Mouse (Mus musculus) liver, embryonic 14.5 days (tissue): ENCODE measurements at regions not wholly inside any gene's neighbourhood (a gene's known extent, or its start where the extent isn't known, plus 50 kb on each side); places are given as distances from the start of the nearest gene placed in this dataset.

Source experiments
- ATAC-seq: fragments of 200-750 bp; cut with Nextera tagmentation; 2 replicates; pipeline ENCODE4 v1.8.0; 2017; ENCODE audit warnings: moderate number of reproducible peaks, mild to moderate bottlenecking, moderate library complexity; ENCODE audit not compliant: insufficient read depth
- DNase-seq, 3 experiments: peaks; one replicate each; pipeline ENCODE4 v3.0.0-alpha.2; 2012 to 2013; ENCODE audit warnings: low read depth in 3 of 3, low spot score in 3 of 3
- H3K27ac ChIP-seq: fragments of 300-500 bp; sonication (generic); 2 replicates; pipeline ENCODE4 v1.5.1; 2014; ENCODE audit warnings: moderate library complexity, mild to moderate bottlenecking, control low read depth, inconsistent platforms
- H3K27me3 ChIP-seq: fragments of 300-500 bp; sonication (generic); 2 replicates; pipeline ENCODE4 v1.6.1; 2014; ENCODE audit warnings: mild to moderate bottlenecking, low read length, moderate library complexity; ENCODE audit not compliant: control insufficient read depth, insufficient read depth
- H3K36me3 ChIP-seq: fragments of 300-500 bp; sonication (generic); replicated peaks from 2 replicates; pipeline ENCODE4 v1.6.1; 2014; ENCODE audit warnings: low read depth; ENCODE audit not compliant: control insufficient read depth, insufficient read depth
- H3K4me1 ChIP-seq, 2 experiments: fragments of 200-500 bp in 1 of 2; fragments of 300-500 bp in 1 of 2; sonication (generic) in 1 of 2; replicated peaks; 2 replicates each; pipeline ENCODE4 v1.6.1; 2012 to 2014; ENCODE audit warnings: antibody characterized with exemption in 1 of 2, inconsistent platforms in 1 of 2, low read length in 1 of 2; ENCODE audit not compliant: control insufficient read depth in 2 of 2, insufficient read depth in 2 of 2
- H3K4me2 ChIP-seq: fragments of 300-500 bp; sonication (generic); 2 replicates; pipeline ENCODE4 v1.6.1; 2014; ENCODE audit warnings: low read depth, mild to moderate bottlenecking, control low read depth, moderate library complexity
- H3K4me3 ChIP-seq, 2 experiments: fragments of 200-500 bp in 1 of 2; fragments of 300-500 bp in 1 of 2; sonication (generic) in 1 of 2; 2 replicates each; pipeline ENCODE4 v1.5.1; 2012 to 2014; ENCODE audit warnings: low read depth in 2 of 2, low read length in 2 of 2, mild to moderate bottlenecking in 2 of 2, control low read depth in 1 of 2, inconsistent platforms in 1 of 2, moderate library complexity in 1 of 2; ENCODE audit not compliant: insufficient read depth in 1 of 2
- H3K9ac ChIP-seq: fragments of 300-500 bp; sonication (generic); replicated peaks from 2 replicates; pipeline ENCODE4 v1.6.1; 2014; ENCODE audit warnings: mild to moderate bottlenecking, control low read depth, moderate library complexity
- H3K9me3 ChIP-seq: fragments of 300-500 bp; sonication (generic); 2 replicates; pipeline ENCODE4 v1.6.1; 2016; ENCODE audit warnings: low read length, mixed read lengths; ENCODE audit not compliant: control insufficient read depth
- CTCF ChIP-seq: IDR thresholded peaks from 2 replicates; pipeline ENCODE4 v1.5.1; 2016; ENCODE audit warnings: antibody characterized with exemption, low read depth, control low read depth
- EP300 ChIP-seq: IDR thresholded peaks from 2 replicates; pipeline ENCODE4 v1.6.1; 2016; ENCODE audit warnings: antibody characterized with exemption, low read depth
- WGBS: fragments of 180-500 bp; shearing (Covaris S2); extraction: QIAGEN DNeasy Blood & Tissue Kit; methylation state at CpG from one replicate; pipeline ENCODE4 v1.1.7; 2014; ENCODE audit not compliant: insufficient replicate concordance; 5-methylcytosine and 5-hydroxymethylcytosine counted together

DNA sequence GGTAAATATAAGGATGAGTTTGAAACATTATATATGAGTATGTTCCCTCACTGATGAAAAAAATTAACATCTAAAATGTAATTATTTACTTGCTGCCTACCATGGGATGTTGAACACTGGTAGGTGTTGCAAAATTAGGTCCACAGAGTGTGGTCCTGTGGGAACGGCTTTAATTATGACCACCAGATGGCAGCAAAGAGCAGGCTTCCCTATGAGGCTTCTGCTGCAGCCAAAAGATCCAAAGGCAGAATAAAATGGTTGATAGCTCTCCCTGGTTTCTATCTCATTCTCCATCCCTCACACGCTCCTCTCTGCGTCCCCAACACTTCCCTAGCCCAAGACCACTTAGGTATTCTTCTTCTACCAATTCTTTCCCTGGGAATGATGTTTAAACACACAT, 54.6 kb upstream of the Cit start:
- TF ChIP-seq CTCF (peak; percentile 88), EP300 (no peak)

More for the DNA sequence above, 54.6 kb upstream of the Cit start:
- no peak overlapping the region for H3K27ac ChIP-seq
- DNase-seq (peak; percentile 23 to 30 (median 29)), ATAC-seq (no peak)
- no peaks in the 10 kb centered on the region for H3K36me3 ChIP-seq
- no peak overlapping the region for H3K9ac ChIP-seq
- no peak overlapping the region for H3K4me2 ChIP-seq
- H3K4me1 ChIP-seq, result no peaks in the 10 kb centered on the region
- H3K9me3 ChIP-seq, result no peaks in the 10 kb centered on the region
- H3K4me3 ChIP-seq, result no peak overlapping the region
- no peaks in the 10 kb centered on the region for H3K27me3 ChIP-seq
- 4% methylated on average over 3 of the region's 3 CpGs for WGBS
